Comparison of ENCODE assay signal across 8 mouse cellular contexts in the genomic region with DNA sequence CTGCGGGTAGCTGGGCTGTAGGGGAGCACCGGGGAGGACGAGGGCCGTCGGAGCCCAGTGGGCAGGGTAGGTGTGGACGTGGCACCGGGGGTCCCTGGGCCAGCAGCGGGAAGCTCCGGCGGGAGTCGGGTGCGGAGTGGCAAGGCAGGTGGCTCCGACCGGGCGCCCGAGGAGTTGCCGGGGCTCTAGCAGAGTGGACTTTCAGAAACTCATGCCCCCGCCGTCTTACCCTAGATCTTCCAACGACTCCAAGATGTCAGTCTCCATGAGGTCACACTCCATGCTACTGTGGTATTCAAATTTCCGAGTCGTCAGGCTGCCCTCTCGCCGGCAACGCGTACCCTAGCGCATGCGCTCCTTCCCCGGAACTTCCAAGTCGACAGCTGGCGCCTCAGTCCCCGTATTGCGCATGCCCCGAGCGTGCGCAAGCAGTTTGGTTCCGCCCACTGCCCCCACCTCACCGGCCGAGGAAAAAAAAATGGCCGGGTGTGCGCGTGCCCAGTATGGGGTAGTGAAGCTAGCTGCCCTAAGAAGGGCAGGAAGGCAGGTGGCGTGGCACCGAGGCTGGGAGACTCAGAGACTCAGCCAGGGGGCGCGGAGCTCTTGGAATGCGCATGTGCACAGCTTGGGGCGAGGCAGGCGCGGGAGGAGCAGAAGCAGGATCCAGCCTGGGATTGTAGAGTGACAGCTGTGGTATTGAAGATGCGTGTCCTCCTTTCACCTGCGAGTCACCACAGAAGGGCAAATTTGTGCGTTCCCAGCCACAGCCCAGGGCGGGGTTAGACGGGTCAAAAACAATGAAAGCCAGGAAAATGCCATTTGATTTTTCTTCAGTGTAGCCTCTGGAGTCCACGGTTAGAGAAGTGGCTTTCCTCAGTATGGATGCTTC. TPM values are rescaled to one million over a fixed set of nuclear protein-coding genes. Genes with fewer than 3 reads are reported as not detected.
DNase-seq lines count a peak whose midpoint lies in the region; ATAC-seq and TF ChIP-seq lines count a peak whose summit lies in the region.

A gene (minus strand): TSS at position 435 of the 889 bp plus-strand sequence.

- no peaks in the 10 kb centered on the region for H3K9me3 ChIP-seq in embryonic facial prominence, embryonic 13.5 days
- H3K9me3 ChIP-seq in limb, embryonic 12.5 days: no peaks in the 10 kb centered on the region
- H3K9me3 ChIP-seq in midbrain, embryonic 15.5 days: no peaks in the 10 kb centered on the region

- ATAC-seq in embryonic facial prominence, embryonic 13.5 days (ENCODE audit: insufficient number of reproducible peaks, insufficient read depth, low FRiP score, low TSS enrichment, low read depth): peak; percentile 99
- peak; percentile 99 for ATAC-seq in limb, embryonic 12.5 days (ENCODE audit: insufficient number of reproducible peaks, insufficient read depth, low FRiP score, low TSS enrichment, low read depth)
- peak; percentile 99 for ATAC-seq in midbrain, embryonic 15.5 days (replicated peaks)

- H3K27me3 ChIP-seq in embryonic facial prominence, embryonic 13.5 days: no peaks in the 10 kb centered on the region
- no peaks in the 10 kb centered on the region for H3K27me3 ChIP-seq in kidney, adult 2 months (replicated peaks; ENCODE audit: control insufficient read depth, insufficient read depth, low read length)
- no peaks in the 10 kb centered on the region for H3K27me3 ChIP-seq in limb, embryonic 12.5 days
- no peaks in the 10 kb centered on the region for H3K27me3 ChIP-seq in midbrain, embryonic 15.5 days (replicated peaks)
- H3K27me3 ChIP-seq in spleen, adult 2 months (ENCODE audit: control insufficient read depth, insufficient read depth, low read length): no peaks in the 10 kb centered on the region

- WGBS in embryonic facial prominence, embryonic 13.5 days: under 1% methylated on average over 56 of the region's 56 CpGs
- WGBS in kidney, adult 2 months: under 1% methylated on average over 56 of the region's 56 CpGs
- WGBS in limb, embryonic 12.5 days: under 1% methylated on average over 56 of the region's 56 CpGs
- under 1% methylated on average over 56 of the region's 56 CpGs for WGBS in midbrain, embryonic 15.5 days
- under 1% methylated on average over 56 of the region's 56 CpGs for WGBS in spleen, adult 2 months

- H3K4me2 ChIP-seq in embryonic facial prominence, embryonic 13.5 days: peak within 1 kb of the TSS; percentile 83
- peak within 1 kb of the TSS; percentile 78 for H3K4me2 ChIP-seq in limb, embryonic 12.5 days
- peak within 1 kb of the TSS; percentile 74 for H3K4me2 ChIP-seq in midbrain, embryonic 15.5 days

- peaks cover 24% of the 10 kb centered on the region for H3K4me1 ChIP-seq in embryonic facial prominence, embryonic 13.5 days
- peaks cover 5% of the 10 kb centered on the region; the same call in 1 of the 2 replicates for H3K4me1 ChIP-seq in kidney, adult 2 months (ENCODE audit: control insufficient read depth, insufficient read depth, low read length)
- H3K4me1 ChIP-seq in limb, embryonic 12.5 days (replicated peaks): peaks cover 4% of the 10 kb centered on the region; the same call in 1 of the 2 replicates
- H3K4me1 ChIP-seq in midbrain, embryonic 15.5 days: peaks cover 13% of the 10 kb centered on the region
- H3K4me1 ChIP-seq in spleen, adult 2 months (ENCODE audit: control insufficient read depth, insufficient read depth, insufficient read length): 0 out of 2 replicates have a peak, but pooled peaks cover 3% of the 10 kb centered on the region

- peak; percentile 99 for DNase-seq in 3134 (ENCODE audit: extremely low read depth, insufficient read length, low spot score)
- peak; percentile 99 for DNase-seq in adrenal gland, postnatal 36 days
- DNase-seq in heart, adult 18-20 months: peak; percentile 98
- peak; percentile 99 for DNase-seq in kidney, adult 2 months
- DNase-seq in spleen, adult 2 months (ENCODE audit: low read depth in 1 of 2, low spot score in 2 of 2): peak; percentile 97 to 98

- TF ChIP-seq POLR2A in kidney, adult 2 months (IDR thresholded peaks at IDR 0.05; ENCODE audit: low read depth, low read length): peak; percentile 80
- peak; percentile 66 for TF ChIP-seq POLR2A in spleen, adult 2 months (IDR thresholded peaks at IDR 0.05; ENCODE audit: low read depth, low read length)

- peak; percentile 68 for TF ChIP-seq CTCF in kidney, adult 2 months (conservative IDR thresholded peaks at IDR 0.05; ENCODE audit: insufficient read depth, insufficient read length, low read depth, low read length)
- TF ChIP-seq CTCF in spleen, adult 2 months (IDR thresholded peaks at IDR 0.05; ENCODE audit: extremely low read depth, insufficient read depth, insufficient read length, insufficient replicate concordance): peak; percentile 41; the same call in 1 of the 2 replicates

- peak within 1 kb of the TSS; percentile 85 for H3K4me3 ChIP-seq in embryonic facial prominence, embryonic 13.5 days
- peak within 1 kb of the TSS; percentile 93 for H3K4me3 ChIP-seq in kidney, adult 2 months (ENCODE audit: insufficient read depth, low read depth, low read length)
- peak within 1 kb of the TSS; percentile 81 for H3K4me3 ChIP-seq in limb, embryonic 12.5 days (replicated peaks)
- peak within 1 kb of the TSS; percentile 99 for H3K4me3 ChIP-seq in midbrain, embryonic 15.5 days
- peak within 1 kb of the TSS; percentile 81 for H3K4me3 ChIP-seq in spleen, adult 2 months (ENCODE audit: extremely low read depth, insufficient read depth, insufficient read length)

- 0 out of 2 replicates have a peak within 1 kb of the TSS, but pooled peaks have one; percentile 28 for H3K27ac ChIP-seq in embryonic facial prominence, embryonic 13.5 days
- H3K27ac ChIP-seq in kidney, adult 2 months (ENCODE audit: insufficient read depth, low read depth, low read length): peak within 1 kb of the TSS; percentile 39
- H3K27ac ChIP-seq in limb, embryonic 12.5 days: no peak within 1 kb of the TSS
- H3K27ac ChIP-seq in midbrain, embryonic 15.5 days: peak within 1 kb of the TSS; percentile 65
- H3K27ac ChIP-seq in spleen, adult 2 months (ENCODE audit: insufficient read depth, low read length): peak within 1 kb of the TSS; percentile 58

- peaks cover 10% of the 10 kb centered on the region for H3K36me3 ChIP-seq in embryonic facial prominence, embryonic 13.5 days
- 0 out of 2 replicates have a peak, but pooled peaks cover 2% of the 10 kb centered on the region for H3K36me3 ChIP-seq in kidney, adult 2 months (ENCODE audit: control insufficient read depth, insufficient read depth, low read length)
- peaks cover 8% of the 10 kb centered on the region; the same call in 1 of the 2 replicates for H3K36me3 ChIP-seq in limb, embryonic 12.5 days
- H3K36me3 ChIP-seq in midbrain, embryonic 15.5 days (replicated peaks): no peaks in the 10 kb centered on the region
- H3K36me3 ChIP-seq in spleen, adult 2 months (ENCODE audit: control insufficient read depth, insufficient read depth, low read length): peaks cover under 1% of the 10 kb centered on the region; the same call in 1 of the 2 replicates

- H3K9ac ChIP-seq in embryonic facial prominence, embryonic 13.5 days: peak within 1 kb of the TSS; percentile 84
- H3K9ac ChIP-seq in limb, embryonic 12.5 days (replicated peaks): peak within 1 kb of the TSS; percentile 71
- peak within 1 kb of the TSS; percentile 81 for H3K9ac ChIP-seq in midbrain, embryonic 15.5 days

RNA-seq across cellular contexts. Expression of the gene that starts here (rescaled TPM):
- total RNA-seq in adrenal gland, postnatal 36 days (2021): 10 to 100 TPM; 27.1 to 41.8 TPM
- 27.0 and 32.9 TPM in 2 replicates for polyA plus RNA-seq in embryonic facial prominence, embryonic 13.5 days (2015; fragmentation: Nextera tagmentation; extraction: Ambion mirVana)
- 10 to 100 TPM; 36.8 to 48.8 TPM for total RNA-seq in heart, adult 18-20 months (2021)
- polyA plus RNA-seq in kidney, adult 2 months (2012; rRNA removed): 10.5 and 13.9 TPM in 2 replicates
- 22.6 and 25.4 TPM in 2 replicates for polyA plus RNA-seq in limb, embryonic 12.5 days (2016; fragmentation: Nextera tagmentation; extraction: Ambion mirVana)
- polyA plus RNA-seq in midbrain, embryonic 15.5 days (2015; fragmentation: Nextera tagmentation; extraction: Ambion mirVana): 24.9 and 27.3 TPM in 2 replicates
- polyA plus RNA-seq in spleen, adult 2 months (2012; rRNA removed): 5.6 and 6.1 TPM in 2 replicates
